Mouse (Mus musculus): ENCODE results near the gene 2510039O18Rik. TPM values are rescaled to one million over a fixed set of nuclear protein-coding genes. Genes with fewer than 3 reads are reported as not detected.
A peak's percentile ranks its signal among the peaks of the same experiment; 100 is the strongest.

The 2510039O18Rik gene
- total RNA-seq, 2 experiments from 2014 or later, result 44.1 to 48.0 TPM

GRCm38 (mm10) chr4:147936331-147936954 is 4.3 kb upstream of the 2510039O18Rik start, which contains the start of gene Plod1:
Gene Plod1, minus strand, starts transcription at chr4:147936767.
- peak; percentile 89 for DNase-seq (ENCODE audit: low spot score in 2 of 2)

GRCm38 (mm10) chr4:147937021-147937420 is 3.7 kb upstream of the 2510039O18Rik start:
- no peak for DNase-seq (ENCODE audit: low spot score in 2 of 2)

GRCm38 (mm10) chr4:147937486-147937885 is 3.2 kb upstream of the 2510039O18Rik start:
- no peak for DNase-seq (ENCODE audit: low spot score in 2 of 2)

GRCm38 (mm10) chr4:147938148-147939096 is 2.3 kb upstream of the 2510039O18Rik start:
- no peak for DNase-seq (ENCODE audit: low spot score in 2 of 2)

GRCm38 (mm10) chr4:147940111-147940510 is 584 bp upstream of the 2510039O18Rik start:
- no peak for DNase-seq (ENCODE audit: low spot score in 2 of 2)

GRCm38 (mm10) chr4:147941045-147942020 is 638 bp downstream of the 2510039O18Rik start:
- no peak for DNase-seq (ENCODE audit: low spot score in 2 of 2)

GRCm38 (mm10) chr4:147943005-147943404 is 2.3 kb downstream of the 2510039O18Rik start:
- no peak for DNase-seq (ENCODE audit: low spot score in 2 of 2)

GRCm38 (mm10) chr4:147947511-147947910 is 6.8 kb downstream of the 2510039O18Rik start:
- DNase-seq (ENCODE audit: low spot score in 2 of 2), result no peak

GRCm38 (mm10) chr4:147953590-147953989 is 12.9 kb downstream of the 2510039O18Rik start:
- no peak for DNase-seq (ENCODE audit: low spot score in 2 of 2)

- no peak for DNase-seq (ENCODE audit: low spot score in 2 of 2)
Observed at GRCm38 (mm10) chr4:147957141-147957540, 16.4 kb downstream of the 2510039O18Rik start.

GRCm38 (mm10) chr4:147959881-147960831 is 19.5 kb downstream of the 2510039O18Rik start:
- peak; percentile 63 to 70 for DNase-seq (ENCODE audit: low spot score in 2 of 2)

GRCm38 (mm10) chr4:147962781-147963180 is 22.1 kb downstream of the 2510039O18Rik start:
- no peak for DNase-seq (ENCODE audit: low spot score in 2 of 2)

GRCm38 (mm10) chr4:147963623-147964022 is 22.9 kb downstream of the 2510039O18Rik start:
- DNase-seq (ENCODE audit: low spot score in 2 of 2), result no peak

- no peak for DNase-seq (ENCODE audit: low spot score in 2 of 2)
Observed at GRCm38 (mm10) chr4:147965712-147966111, 25.0 kb downstream of the 2510039O18Rik start.

- no peak for DNase-seq (ENCODE audit: low spot score in 2 of 2)
Observed at GRCm38 (mm10) chr4:147968816-147969215, 28.1 kb downstream of the 2510039O18Rik start.

GRCm38 (mm10) chr4:147969337-147969736 is 28.6 kb downstream of the 2510039O18Rik start:
- no peak for DNase-seq (ENCODE audit: low spot score in 2 of 2)

- DNase-seq (ENCODE audit: low spot score in 2 of 2), result no peak
Observed at GRCm38 (mm10) chr4:147976237-147976636, 35.5 kb downstream of the 2510039O18Rik start.

GRCm38 (mm10) chr4:147977726-147978125 is 37.0 kb downstream of the 2510039O18Rik start:
- DNase-seq (ENCODE audit: low spot score in 2 of 2), result no peak

- DNase-seq (ENCODE audit: low spot score in 2 of 2), result no peak
Observed at GRCm38 (mm10) chr4:147978391-147978790, 37.7 kb downstream of the 2510039O18Rik start.

- DNase-seq (ENCODE audit: low spot score in 2 of 2), result no peak
Observed at GRCm38 (mm10) chr4:147979441-147979860, 38.8 kb downstream of the 2510039O18Rik start.
